Mouse (Mus musculus) MEL (cell line): ENCODE data around the gene Lamb1. TPM values are rescaled to one million over a fixed set of nuclear protein-coding genes. Genes with fewer than 3 reads are reported as not detected.

Experiments used
- DNase-seq: peaks from one replicate; pipeline ENCODE4 v3.0.0; 2011; ENCODE audit warnings: low read depth, low spot score
- H3K27ac ChIP-seq: 2 replicates; pipeline ENCODE4 v1.5.1; 2012; ENCODE audit warnings: low read depth, mild to moderate bottlenecking, control low read depth, low read length, moderate library complexity; ENCODE audit not compliant: control insufficient read depth
- H3K27me3 ChIP-seq, 2 experiments: fragments of 150-350 bp in 1 of 2; sonication (generic) in 1 of 2; 2 replicates each; pipeline ENCODE4 v1.6.1; 2012; ENCODE audit warnings: low read length in 2 of 2, mild to moderate bottlenecking in 2 of 2, improper control_type of control experiment in 1 of 2, moderate library complexity in 1 of 2; ENCODE audit not compliant: insufficient read depth in 2 of 2, control insufficient read depth in 1 of 2
- H3K36me3 ChIP-seq, 2 experiments: 2 replicates each; pipeline ENCODE4 v1.6.1; 2012 to 2014; ENCODE audit warnings: low read length in 2 of 2, improper control_type of control experiment in 1 of 2, inconsistent platforms in 1 of 2, mild to moderate bottlenecking in 1 of 2; ENCODE audit not compliant: insufficient read depth in 2 of 2, control insufficient read depth in 1 of 2
- H3K4me1 ChIP-seq, 2 experiments: fragments of 150-350 bp in 1 of 2; sonication (generic) in 1 of 2; 2 replicates each; pipeline ENCODE4 v1.6.1; 2012; ENCODE audit warnings: low read length in 2 of 2, improper control_type of control experiment in 1 of 2, mild to moderate bottlenecking in 1 of 2; ENCODE audit not compliant: insufficient read depth in 2 of 2, control insufficient read depth in 1 of 2
- H3K4me3 ChIP-seq, 2 experiments: fragments of 150-350 bp in 1 of 2; sonication (generic) in 1 of 2; 2 replicates each; pipeline ENCODE4 v1.5.1; 2012; ENCODE audit warnings: low read depth in 2 of 2, low read length in 2 of 2, mild to moderate bottlenecking in 2 of 2, moderate library complexity in 2 of 2, control low read depth in 1 of 2, improper control_type of control experiment in 1 of 2; ENCODE audit not compliant: control insufficient read depth in 1 of 2, insufficient read depth in 1 of 2
- H3K79me2 ChIP-seq: 2 replicates; pipeline ENCODE4 v1.6.1; 2012; ENCODE audit warnings: mild to moderate bottlenecking, low read length, moderate library complexity; ENCODE audit not compliant: control insufficient read depth, poor library complexity, insufficient read depth
- H3K9ac ChIP-seq: 2 replicates; pipeline ENCODE4 v1.6.1; 2012; ENCODE audit warnings: low read depth, mild to moderate bottlenecking, control low read depth, low read length, moderate library complexity; ENCODE audit not compliant: control insufficient read depth, poor library complexity, severe bottlenecking
- H3K9me3 ChIP-seq: fragments of 150-350 bp; sonication (generic); replicated peaks from 2 replicates; pipeline ENCODE4 v1.6.1; 2012; ENCODE audit warnings: mild to moderate bottlenecking, low read length, improper control_type of control experiment, moderate library complexity; ENCODE audit not compliant: insufficient read depth
- BHLHE40 ChIP-seq: IDR thresholded peaks from 2 replicates; pipeline ENCODE4 v1.6.1; 2012; ENCODE audit warnings: low read depth, mild to moderate bottlenecking, inconsistent platforms, low read length, improper control_type of control experiment, borderline replicate concordance
- CHD1 ChIP-seq: IDR thresholded peaks from 2 replicates; pipeline ENCODE4 v1.6.1; 2012; ENCODE audit warnings: low read depth, mild to moderate bottlenecking, inconsistent platforms, low read length, improper control_type of control experiment
- CHD2 ChIP-seq: IDR thresholded peaks from 2 replicates; pipeline ENCODE4 v1.6.1; 2011; ENCODE audit warnings: low read length, improper control_type of control experiment
- CTCF ChIP-seq, 3 experiments: IDR thresholded peaks in 2 of 3; conservative IDR thresholded peaks in 1 of 3; 2 replicates each; pipeline ENCODE4 v1.5.1; 2011 to 2012; ENCODE audit warnings: low read length in 3 of 3, low read depth in 2 of 3, mild to moderate bottlenecking in 2 of 3, improper control_type of control experiment in 1 of 3, inconsistent platforms in 1 of 3, mixed read lengths in 1 of 3, moderate library complexity in 1 of 3; ENCODE audit not compliant: control insufficient read depth in 1 of 3, insufficient read depth in 1 of 3, poor library complexity in 1 of 3, severe bottlenecking in 1 of 3
- E2F4 ChIP-seq: IDR thresholded peaks from 2 replicates; pipeline ENCODE4 v1.6.1; 2011; ENCODE audit warnings: low read depth, low read length, improper control_type of control experiment, borderline replicate concordance
- EP300 ChIP-seq, 2 experiments: IDR thresholded peaks; 2 replicates each; pipeline ENCODE4 v1.6.1; 2011; ENCODE audit warnings: improper control_type of control experiment in 2 of 2, low read length in 2 of 2, low read depth in 1 of 2, mild to moderate bottlenecking in 1 of 2
- ETS1 ChIP-seq: IDR thresholded peaks from 2 replicates; pipeline ENCODE4 v1.6.1; 2012; ENCODE audit warnings: low read depth, mild to moderate bottlenecking, inconsistent platforms, low read length, improper control_type of control experiment, moderate library complexity
- GABPA ChIP-seq: IDR thresholded peaks from 2 replicates; pipeline ENCODE4 v1.6.1; 2012; ENCODE audit warnings: low read depth, mild to moderate bottlenecking, inconsistent platforms, low read length, improper control_type of control experiment, moderate library complexity
- GATA1 ChIP-seq: IDR thresholded peaks from 2 replicates; pipeline ENCODE4 v1.6.1; 2011; ENCODE audit warnings: low read depth, low read length, improper control_type of control experiment
- JUND ChIP-seq: IDR thresholded peaks from 2 replicates; pipeline ENCODE4 v1.6.1; 2011; ENCODE audit warnings: low read depth, mild to moderate bottlenecking, improper control_type of control experiment, low read length
- KAT2A ChIP-seq: conservative IDR thresholded peaks from 2 replicates; pipeline ENCODE4 v1.6.1; 2012; ENCODE audit warnings: low read depth, low read length, improper control_type of control experiment, inconsistent platforms
- MAX ChIP-seq: IDR thresholded peaks from 2 replicates; pipeline ENCODE4 v1.6.1; 2011; ENCODE audit warnings: low read length, improper control_type of control experiment
- MYB ChIP-seq: IDR thresholded peaks from 2 replicates; pipeline ENCODE4 v1.6.1; 2011; ENCODE audit warnings: mild to moderate bottlenecking, low read depth, low read length, improper control_type of control experiment
- NELFE ChIP-seq: IDR thresholded peaks from 2 replicates; pipeline ENCODE4 v1.6.1; 2011; ENCODE audit warnings: low read depth, low read length, improper control_type of control experiment
- NRF1 ChIP-seq: IDR thresholded peaks from 2 replicates; pipeline ENCODE4 v1.6.1; 2014; ENCODE audit warnings: low read depth, mild to moderate bottlenecking, inconsistent platforms, low read length, improper control_type of control experiment, moderate library complexity; ENCODE audit not compliant: poor library complexity, insufficient read depth, severe bottlenecking
- POLR2AphosphoS2 ChIP-seq: IDR thresholded peaks from 2 replicates; pipeline ENCODE4 v1.6.1; 2011; ENCODE audit warnings: low read length, improper control_type of control experiment
- RAD21 ChIP-seq: IDR thresholded peaks from 2 replicates; pipeline ENCODE4 v1.6.1; 2011; ENCODE audit warnings: mild to moderate bottlenecking, low read depth, low read length, improper control_type of control experiment
- RCOR1 ChIP-seq: IDR thresholded peaks from 2 replicates; pipeline ENCODE4 v1.6.1; 2012; ENCODE audit warnings: low read depth, mild to moderate bottlenecking, inconsistent platforms, low read length, improper control_type of control experiment
- SMC3 ChIP-seq: IDR thresholded peaks from 2 replicates; pipeline ENCODE4 v1.6.1; 2011; ENCODE audit warnings: low read depth, low read length, improper control_type of control experiment
- TBP ChIP-seq: IDR thresholded peaks from 2 replicates; pipeline ENCODE4 v1.8.0; 2011; ENCODE audit warnings: low read depth, low read length, improper control_type of control experiment
- USF1 ChIP-seq: IDR thresholded peaks from 2 replicates; pipeline ENCODE4 v1.6.1; 2014; ENCODE audit warnings: low read depth, mild to moderate bottlenecking, inconsistent platforms, low read length, improper control_type of control experiment, moderate library complexity
- ZC3H11A ChIP-seq: IDR thresholded peaks from 2 replicates; pipeline ENCODE4 v1.6.1; 2012; ENCODE audit warnings: low read depth, mild to moderate bottlenecking, inconsistent platforms, low read length, improper control_type of control experiment
- ZKSCAN1 ChIP-seq: IDR thresholded peaks from 2 replicates; pipeline ENCODE4 v1.6.1; 2012; ENCODE audit warnings: low read depth, mild to moderate bottlenecking, inconsistent platforms, low read length, improper control_type of control experiment, moderate library complexity
- polyA plus RNA-seq, 2 experiments: library from polyadenylated mRNA; stranded (reverse) in 1 of 2; unstranded in 1 of 2; fragments of >175 nt in 1 of 2; fragments of >200 nt in 1 of 2; gene quantifications; 2 replicates each; pipeline versions ENCODE4 v1.2.1 to v1.2.4; 2012; ENCODE audit warnings: low replicate concordance in 2 of 2, low read depth in 1 of 2; ENCODE audit not compliant: insufficient read length in 2 of 2, insufficient read depth in 1 of 2, missing spikeins in 1 of 2
- total RNA-seq: library from RNA; depleted of rRNA; stranded (reverse); fragments of 300-350 nt; gene quantifications from 2 replicates; pipeline ENCODE4 v1.2.3, GENCODE M21; 2012

Gene Lamb1
- total and polyA plus RNA-seq, 3 experiments: 0.03 TPM; not detected in 2

DNA sequence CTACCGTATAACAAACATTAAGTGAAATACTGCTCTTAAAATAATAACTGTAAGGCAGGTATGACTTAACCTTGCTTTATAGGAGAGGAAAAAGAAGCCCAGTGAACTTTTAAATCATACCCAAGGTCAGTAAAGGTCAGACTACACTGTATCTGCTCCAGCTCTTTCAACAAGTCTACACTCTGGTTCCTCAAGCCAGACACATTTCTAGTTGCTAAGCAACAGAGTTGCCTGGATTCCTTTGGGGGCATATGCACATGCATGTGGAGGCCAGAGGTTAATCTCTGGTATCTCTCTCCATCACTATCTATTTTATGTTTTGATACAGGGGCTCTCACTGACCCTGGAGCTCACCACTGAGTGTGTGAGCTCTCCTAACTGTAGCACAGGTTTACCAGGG, 104.1 kb downstream of the Lamb1 start:
- no peaks in the 10 kb centered on the region for H3K9me3 ChIP-seq
- no peaks in the 10 kb centered on the region for H3K4me1 ChIP-seq
- no peak overlapping the region for H3K27ac ChIP-seq
- H3K27me3 ChIP-seq: no peaks in the 10 kb centered on the region
- TF ChIP-seq RCOR1 (no peak), USF1 (no peak), E2F4 (no peak), CHD2 (no peak), RAD21 (no peak), KAT2A (no peak), GABPA (no peak), MYB (no peak), BHLHE40 (no peak), TBP (no peak), NRF1 (no peak), CTCF (IDR thresholded peaks at IDR 0.05 in 2 of 3, conservative IDR thresholded peaks at IDR 0.05 in 1 of 3; ENCODE audit: control insufficient read depth in 1 of 3, insufficient read depth in 1 of 3, low read depth in 2 of 3, low read length in 3 of 3, poor library complexity in 1 of 3, severe bottlenecking in 1 of 3) (no peak), NELFE (no peak), JUND (no peak), CHD1 (no peak), GATA1 (no peak), SMC3 (no peak), ZKSCAN1 (no peak), ETS1 (no peak), EP300 (IDR thresholded peaks at IDR 0.05; ENCODE audit: low read depth in 1 of 2, low read length in 2 of 2) (no peak)
- TF ChIP-seq, all 39 proteins: peak for 0
- no peak overlapping the region for H3K9ac ChIP-seq
- H3K36me3 ChIP-seq: peaks cover 0 to 1% of the 10 kb centered on the region in 2 experiments; a peak in 1 of 4 replicates
- no peak overlapping the region for H3K4me3 ChIP-seq
- no peak for DNase-seq
- H3K79me2 ChIP-seq: no peaks in the 10 kb centered on the region

DNA sequence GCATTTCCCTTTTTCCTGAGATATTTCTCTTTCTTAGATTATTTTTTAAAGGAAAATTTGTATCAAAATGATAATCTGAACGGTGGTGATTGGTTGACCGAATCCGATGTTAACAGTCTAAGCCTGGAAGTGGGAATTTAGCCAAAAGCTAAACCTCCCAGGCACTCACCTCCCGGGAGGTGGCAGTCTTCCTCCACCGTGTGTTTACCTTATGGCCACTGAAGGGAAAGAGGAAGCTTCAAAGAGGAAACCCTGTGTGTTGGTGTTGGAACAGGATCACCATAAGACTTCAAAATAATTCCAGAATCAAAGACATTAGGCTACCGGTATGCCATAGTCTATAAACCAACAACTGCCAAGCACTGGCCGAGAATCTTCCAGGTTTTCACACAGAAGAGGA, 104.6 kb downstream of the Lamb1 start:
- no peaks in the 10 kb centered on the region for H3K9me3 ChIP-seq
- H3K27me3 ChIP-seq: no peaks in the 10 kb centered on the region
- H3K4me1 ChIP-seq: 0 out of 4 replicates have a peak, but pooled peaks cover 0 to under 1% of the 10 kb centered on the region in 2 experiments
- no peak overlapping the region for H3K4me3 ChIP-seq
- no peak overlapping the region for H3K9ac ChIP-seq
- H3K36me3 ChIP-seq: peaks cover 0 to 5% of the 10 kb centered on the region in 2 experiments; a peak in 2 of 4 replicates
- no peak overlapping the region for H3K27ac ChIP-seq
- no peaks in the 10 kb centered on the region for H3K79me2 ChIP-seq
- TF ChIP-seq TBP (no peak), ZC3H11A (no peak), E2F4 (no peak), MAX (no peak), BHLHE40 (no peak), JUND (no peak), POLR2AphosphoS2 (no peak)
- DNase-seq: no peak
